Mouse (Mus musculus) adrenal gland (tissue): ENCODE measurements around the gene Rpap2.

Experiments used
- intact Hi-C: fragments of 180-260 bp; cut with DNase I; formaldehyde crosslinking; loops from one replicate; pipeline ENCODE4 v1.15.1; 2025

Rpap2 gene

GRCm38 (mm10) chr5:107684380-107684779, 87.2 kb downstream of the Rpap2 start:
- intact Hi-C loops: loop anchor here (5.0 kb wide), 2 partner anchors 113 to 213 kb away; no protein-coding TSS in a partner anchor

DNA sequence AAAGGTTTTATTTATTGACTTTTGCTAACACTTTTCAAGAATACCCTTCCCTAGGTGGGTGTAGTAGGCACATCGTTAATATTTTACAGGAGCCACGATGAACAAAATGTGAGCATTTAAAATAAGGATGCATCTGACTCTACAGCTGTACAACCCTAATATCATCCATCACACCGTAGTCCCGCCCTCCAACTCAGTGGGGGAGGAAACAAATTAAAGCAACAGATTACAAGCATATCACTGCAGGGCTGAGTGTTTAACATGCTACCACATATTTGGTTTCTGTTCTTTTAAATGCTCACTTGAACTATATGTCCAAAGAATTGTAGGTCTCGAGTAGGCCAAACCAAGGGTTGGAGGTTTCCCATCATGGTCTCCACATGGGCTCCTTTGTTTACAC, 90.0 kb downstream of the Rpap2 start:
- intact Hi-C loops: no loop called here

DNA sequence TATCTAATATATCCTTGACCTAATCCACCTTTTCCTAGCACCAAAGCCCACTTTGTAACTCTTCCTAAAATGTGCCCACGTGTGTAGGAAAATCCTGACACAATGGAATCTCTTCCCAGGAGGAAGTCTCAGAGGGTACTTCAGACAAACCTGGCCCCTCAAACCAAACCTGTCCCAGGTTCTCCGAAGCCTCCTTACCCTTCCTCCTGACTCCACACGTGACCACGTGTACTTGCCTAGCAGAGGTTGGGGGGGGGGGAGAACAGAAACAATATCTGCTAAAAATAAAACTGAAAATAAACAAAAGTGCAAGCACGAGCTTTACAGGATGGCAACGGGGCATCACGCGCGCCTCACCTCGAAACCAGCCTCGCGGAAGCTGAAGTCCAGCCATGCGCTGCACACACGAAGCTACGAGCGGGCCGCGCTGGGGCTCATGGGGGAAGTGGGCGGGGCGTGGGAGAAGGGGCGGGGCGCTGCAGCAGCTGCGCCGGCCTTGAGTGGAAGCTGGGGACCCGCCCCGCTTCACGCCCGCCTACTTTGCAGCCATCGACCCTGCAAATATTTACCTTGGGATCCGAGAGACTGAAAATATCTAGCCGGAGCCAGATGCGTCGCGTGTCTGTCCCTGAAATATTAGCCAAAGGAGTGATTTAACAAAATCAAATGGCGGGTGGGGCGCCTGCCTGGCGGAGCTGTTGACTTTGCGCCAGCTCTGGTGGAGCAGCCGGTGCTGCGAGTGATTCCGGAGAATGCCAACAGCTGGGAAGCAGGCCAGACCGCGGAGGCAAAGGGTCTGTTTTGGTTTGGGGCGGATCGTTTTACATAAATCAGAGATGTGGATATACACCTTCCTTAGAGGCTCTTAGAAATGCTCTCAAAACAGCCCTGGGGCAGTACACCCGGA, 90.7 kb downstream of the Rpap2 start:
- intact Hi-C loops: no loop called here

- intact Hi-C loops: no loop called here
Observed at GRCm38 (mm10) chr5:107688499-107688866, 91.3 kb downstream of the Rpap2 start.

- intact Hi-C loops: no loop called here
Observed at GRCm38 (mm10) chr5:107695019-107695418, 97.8 kb downstream of the Rpap2 start.

DNA sequence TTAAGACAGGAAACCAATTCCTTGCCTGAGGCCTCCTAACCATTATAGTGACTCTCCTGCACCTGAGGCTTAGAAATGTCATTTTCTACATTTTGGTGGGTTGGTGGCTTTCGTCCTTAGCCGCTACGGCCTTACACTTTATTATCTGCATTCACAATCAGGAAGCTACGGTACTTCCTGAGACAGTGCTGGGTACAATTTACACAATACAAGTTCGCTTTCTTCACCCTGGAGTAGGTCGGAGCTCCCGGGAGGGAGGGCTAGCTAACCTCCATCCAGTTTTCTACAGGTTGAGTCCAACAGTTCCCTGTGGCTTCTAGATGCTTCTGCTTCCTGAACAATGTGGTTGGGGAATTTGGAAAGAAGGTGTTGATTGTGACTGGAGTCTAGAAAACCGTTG, 101.7 kb downstream of the Rpap2 start:
- intact Hi-C loops: no loop called here

DNA sequence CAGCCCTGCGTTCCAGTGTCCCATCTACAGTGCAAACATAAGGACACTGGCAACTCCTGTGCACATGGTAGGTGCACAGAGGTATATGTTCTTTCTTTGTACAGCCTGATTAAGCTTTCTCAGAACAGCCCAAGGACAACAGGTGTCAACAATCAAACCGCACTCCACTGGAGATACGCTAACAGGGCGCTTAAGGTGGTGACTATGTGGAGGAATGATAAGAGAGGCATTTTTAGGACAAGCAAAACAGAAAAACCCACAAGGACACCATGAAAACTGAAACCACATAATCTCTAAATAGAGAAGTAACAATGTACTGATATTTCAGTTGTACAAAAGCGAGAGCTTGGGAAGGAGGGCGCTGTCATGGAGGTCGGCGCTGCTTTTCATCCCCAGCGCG, 103.7 kb downstream of the Rpap2 start:
- intact Hi-C loops: no loop called here

DNA sequence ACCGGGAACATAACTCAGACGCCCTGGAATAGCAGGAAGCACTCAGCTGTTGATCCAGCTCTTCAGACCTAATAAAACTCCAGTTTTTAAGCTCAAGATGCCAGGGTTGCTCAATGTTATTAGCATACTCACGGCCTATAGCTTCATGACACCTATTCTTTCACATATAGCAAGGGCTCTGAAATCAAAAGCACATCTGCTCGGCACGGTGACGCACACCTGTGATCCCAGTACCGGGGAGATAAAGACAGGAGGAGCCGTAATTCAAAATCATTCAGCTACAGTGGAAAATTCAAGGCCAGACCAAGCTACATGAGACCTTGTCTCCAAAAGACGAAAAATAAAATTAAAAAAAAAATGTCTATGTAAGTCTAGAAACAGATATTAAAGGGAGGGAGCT, 104.5 kb downstream of the Rpap2 start:
- intact Hi-C loops: no loop called here

- intact Hi-C loops: no loop called here
Observed at GRCm38 (mm10) chr5:107703207-107703763, 106.1 kb downstream of the Rpap2 start.

GRCm38 (mm10) chr5:107705756-107706155, 108.6 kb downstream of the Rpap2 start:
- intact Hi-C loops: no loop called here

DNA sequence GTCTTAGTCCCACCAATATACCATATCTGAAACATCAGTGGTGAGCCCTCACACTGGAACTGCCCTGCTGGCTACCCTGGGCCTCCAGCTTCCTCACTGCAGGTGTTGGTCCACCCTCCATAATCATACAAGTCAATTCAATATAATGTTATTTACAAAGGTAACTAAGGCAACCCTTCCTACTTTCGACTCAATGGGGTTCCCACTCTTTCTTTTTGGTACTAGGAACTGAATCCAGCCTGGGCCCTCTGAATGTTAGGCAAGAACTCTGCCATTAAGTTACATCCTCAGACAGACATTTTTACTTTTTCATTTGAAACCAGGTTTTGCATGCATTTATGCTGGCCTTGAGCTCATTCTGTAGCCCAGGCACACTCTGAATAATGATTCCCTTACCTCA, 109.1 kb downstream of the Rpap2 start:
- intact Hi-C loops: no loop called here

DNA sequence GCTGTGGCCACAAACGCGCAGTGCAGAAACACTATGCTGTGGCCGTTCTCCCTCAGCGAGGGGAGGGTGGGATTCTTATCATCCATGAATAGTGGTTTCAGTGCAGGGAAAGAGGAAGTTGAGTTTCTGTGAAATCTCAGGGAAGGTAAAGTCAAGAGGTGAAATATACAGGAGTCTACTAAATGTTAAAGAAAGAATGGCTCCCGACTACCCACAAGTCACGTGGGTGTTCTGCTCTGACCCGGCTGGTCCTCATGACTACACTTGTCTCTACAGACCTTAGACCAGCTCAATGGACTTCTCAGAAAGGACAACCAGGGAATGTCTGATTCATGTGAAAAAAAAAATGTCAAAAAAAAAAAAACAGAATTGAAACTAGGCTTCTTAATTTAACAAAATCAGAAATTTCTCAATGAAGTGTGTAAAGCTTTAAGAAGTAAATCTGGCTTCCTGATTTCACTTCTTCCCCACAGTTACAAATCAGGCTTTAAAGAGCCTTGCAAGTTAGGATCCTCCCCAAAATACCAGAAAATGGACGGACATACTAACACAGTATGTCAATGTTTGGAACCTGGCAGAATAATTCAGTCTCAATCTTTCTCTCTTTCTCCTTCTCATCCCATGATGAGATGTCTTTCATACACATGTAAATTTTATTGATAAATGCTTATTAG, 111.1 kb downstream of the Rpap2 start:
- intact Hi-C loops: no loop called here
